Mouse (Mus musculus) CD4-positive, CD25-positive, alpha-beta regulatory T cell, adult 2 months (primary cell): ENCODE results near the gene Vamp9.

Experiments
- DNase-seq: peaks from one replicate; pipeline ENCODE4 v3.0.0-alpha.2; 2012; ENCODE audit warnings: low read depth, low spot score

The Vamp9 gene

GRCm38 (mm10) chr5:99906181-99906956 lies at the start of gene Vamp9:
Vamp9 (plus strand) TSS chr5:99906254.
- DNase-seq = peak; percentile 96

- peak; percentile 6 for DNase-seq
These were observed 48.9 kb upstream of the Vamp9 start for GRCm38 (mm10) chr5:99857106-99857637.

- DNase-seq = no peak
These were observed 46.2 kb upstream of the Vamp9 start for GRCm38 (mm10) chr5:99859637-99860433.

GRCm38 (mm10) chr5:99861816-99862215 lies 44.2 kb upstream of the Vamp9 start:
- no peak for DNase-seq

GRCm38 (mm10) chr5:99863656-99864380 lies 42.2 kb upstream of the Vamp9 start:
- no peak for DNase-seq

GRCm38 (mm10) chr5:99865779-99866178 lies 40.3 kb upstream of the Vamp9 start:
- no peak for DNase-seq

GRCm38 (mm10) chr5:99868286-99868685 lies 37.8 kb upstream of the Vamp9 start:
- no peak for DNase-seq

GRCm38 (mm10) chr5:99868923-99869322 lies 37.1 kb upstream of the Vamp9 start:
- no peak for DNase-seq

- DNase-seq = no peak
These were observed 28.5 kb upstream of the Vamp9 start for GRCm38 (mm10) chr5:99877565-99877964.

- DNase-seq = no peak
These were observed 23.6 kb upstream of the Vamp9 start for GRCm38 (mm10) chr5:99882441-99882840.

GRCm38 (mm10) chr5:99884035-99884434 lies 22.0 kb upstream of the Vamp9 start:
- DNase-seq = no peak

- no peak for DNase-seq
These were observed 18.9 kb upstream of the Vamp9 start for GRCm38 (mm10) chr5:99887133-99887532.

- peak; percentile 23 for DNase-seq
These were observed 14.3 kb upstream of the Vamp9 start for GRCm38 (mm10) chr5:99891516-99892441.

- peak; percentile 58 for DNase-seq
These were observed 6.0 kb upstream of the Vamp9 start for GRCm38 (mm10) chr5:99900041-99900440.

- no peak for DNase-seq
These were observed 323 bp upstream of the Vamp9 start for GRCm38 (mm10) chr5:99905731-99906130.

- DNase-seq = no peak
These were observed 9.4 kb downstream of the Vamp9 start for GRCm38 (mm10) chr5:99915494-99915893.

GRCm38 (mm10) chr5:99922033-99922432 lies 16.0 kb downstream of the Vamp9 start:
- DNase-seq = no peak

- DNase-seq = peak; percentile 69
These were observed 21.9 kb downstream of the Vamp9 start for GRCm38 (mm10) chr5:99927951-99928350.

- DNase-seq = no peak
These were observed 25.9 kb downstream of the Vamp9 start for GRCm38 (mm10) chr5:99931910-99932309.

- no peak for DNase-seq
These were observed 33.4 kb downstream of the Vamp9 start for GRCm38 (mm10) chr5:99939440-99939839.

- no peak for DNase-seq
These were observed 35.2 kb downstream of the Vamp9 start for GRCm38 (mm10) chr5:99941273-99941672.
